Mouse (Mus musculus): ENCODE measurements around the gene Sorcs3. TPM values are rescaled to one million over a fixed set of nuclear protein-coding genes. Genes with fewer than 3 reads are reported as not detected.

Gene Sorcs3
- polyA plus RNA-seq, 1 experiment from 2014 or later, result 0.05 TPM

GRCm38 (mm10) chr19:48706267-48706923 lies 500.6 kb downstream of the Sorcs3 start:
- no peaks in the 10 kb centered on the region for H3K27me3 ChIP-seq
- ATAC-seq (peak; percentile 59), DNase-seq (ENCODE audit: low read depth, low spot score) (peak; percentile 56)
- ChIA-PET CTCF (interaction anchor here (1.0 to 1.2 kb wide), 2 partner anchors 15 to 16 kb away, joined by 3 to 5 read pairs; no protein-coding TSS in a partner anchor), POLR2A (interaction anchor here (0.8 kb wide), 1 partner anchor 18 kb away, joined by 3 read pairs; no protein-coding TSS in a partner anchor)
- in situ Hi-C loops (cut with MboI; ENCODE audit: low pct_unique_long_range_greater_than_20kb), result no loop called here
- no peak for TF ChIP-seq CTCF (IDR thresholded peaks at IDR 0.05)

- no peak for TF ChIP-seq CTCF (IDR thresholded peaks at IDR 0.05)
- CTCF ChIA-PET, result interaction anchor here (1.0 to 1.7 kb wide), 3 partner anchors 10 to 17 kb away, joined by 3 to 5 read pairs (median 3); no protein-coding TSS in a partner anchor
- no peaks in the 10 kb centered on the region for H3K27me3 ChIP-seq
- ATAC-seq, result no peak
- DNase-seq (ENCODE audit: low read depth, low spot score), result no peak
- in situ Hi-C loops (cut with MboI; ENCODE audit: low pct_unique_long_range_greater_than_20kb), result no loop called here
- POLR2A ChIA-PET, result no interaction called here
Measured at GRCm38 (mm10) chr19:48706924-48707320, 501.1 kb downstream of the Sorcs3 start.

- DNase-seq (ENCODE audit: low read depth, low spot score) (no peak), ATAC-seq (no peak)
- ChIA-PET POLR2A (no interaction called here), CTCF (no interaction called here)
- in situ Hi-C loops (cut with MboI; ENCODE audit: low pct_unique_long_range_greater_than_20kb), result no loop called here
- TF ChIP-seq CTCF (IDR thresholded peaks at IDR 0.05), result no peak
- H3K27me3 ChIP-seq, result peaks cover 3% of the 10 kb centered on the region
Measured at GRCm38 (mm10) chr19:48725851-48726419, 520.1 kb downstream of the Sorcs3 start.

- no peak for DNase-seq (ENCODE audit: low read depth, low spot score)
- ChIA-PET CTCF (interaction anchor here (0.9 kb wide), 1 partner anchor 9 kb away, joined by 3 read pairs; no protein-coding TSS in a partner anchor), POLR2A (no interaction called here)
- in situ Hi-C loops (cut with MboI; ENCODE audit: low pct_unique_long_range_greater_than_20kb), result no loop called here
- TF ChIP-seq CTCF (IDR thresholded peaks at IDR 0.05), result no peak
- peaks cover 3% of the 10 kb centered on the region for H3K27me3 ChIP-seq
- ATAC-seq, result no peak
Measured at GRCm38 (mm10) chr19:48727048-48727447, 521.2 kb downstream of the Sorcs3 start.

GRCm38 (mm10) chr19:48727601-48728000 lies 521.8 kb downstream of the Sorcs3 start:
- CTCF ChIA-PET, result interaction anchor here (0.9 kb wide), 1 partner anchor 8 kb away, joined by 3 read pairs; no protein-coding TSS in a partner anchor
- H3K27me3 ChIP-seq, result peaks cover 3% of the 10 kb centered on the region
- ATAC-seq (no peak), DNase-seq (ENCODE audit: low read depth, low spot score) (no peak)
- in situ Hi-C loops (cut with MboI; ENCODE audit: low pct_unique_long_range_greater_than_20kb), result no loop called here
- POLR2A ChIA-PET, result interaction anchor here (0.7 kb wide), 1 partner anchor 151 kb away, joined by 3 read pairs; no protein-coding TSS in a partner anchor
- TF ChIP-seq CTCF (IDR thresholded peaks at IDR 0.05), result no peak

- in situ Hi-C loops (cut with MboI; ENCODE audit: low pct_unique_long_range_greater_than_20kb), result loop anchor here (10.0 kb wide), 1 partner anchor 157 kb away; no protein-coding TSS in a partner anchor
- H3K27me3 ChIP-seq, result peaks cover under 1% of the 10 kb centered on the region
- no peak for TF ChIP-seq CTCF (IDR thresholded peaks at IDR 0.05)
- ChIA-PET POLR2A (no interaction called here), CTCF (no interaction called here)
- ATAC-seq, result no peak
- DNase-seq (ENCODE audit: low read depth, low spot score), result no peak
Measured at GRCm38 (mm10) chr19:48731731-48732130, 525.9 kb downstream of the Sorcs3 start.

- DNase-seq (ENCODE audit: low read depth, low spot score) (no peak), ATAC-seq (no peak)
- ChIA-PET POLR2A (no interaction called here), CTCF (interaction anchor here (1.7 kb wide), 1 partner anchor 24 kb away, joined by 4 read pairs; no protein-coding TSS in a partner anchor)
- no peak for TF ChIP-seq CTCF (IDR thresholded peaks at IDR 0.05)
- no peaks in the 10 kb centered on the region for H3K27me3 ChIP-seq
- in situ Hi-C loops (cut with MboI; ENCODE audit: low pct_unique_long_range_greater_than_20kb), result loop anchor here (10.0 kb wide), 1 partner anchor 160 kb away; no protein-coding TSS in a partner anchor
Measured at GRCm38 (mm10) chr19:48734370-48734769, 528.5 kb downstream of the Sorcs3 start.

GRCm38 (mm10) chr19:48737554-48737953 lies 531.7 kb downstream of the Sorcs3 start:
- ChIA-PET CTCF (interaction anchor here (1.2 kb wide), 1 partner anchor 9 kb away, joined by 3 read pairs; no protein-coding TSS in a partner anchor), POLR2A (interaction anchor here (1.4 kb wide), 1 partner anchor 161 kb away, joined by 3 read pairs; no protein-coding TSS in a partner anchor)
- in situ Hi-C loops (cut with MboI; ENCODE audit: low pct_unique_long_range_greater_than_20kb), result loop anchor here (10.0 kb wide), 1 partner anchor 163 kb away; no protein-coding TSS in a partner anchor
- ATAC-seq, result peak; percentile 93
- H3K27me3 ChIP-seq, result no peaks in the 10 kb centered on the region
- no peak for TF ChIP-seq CTCF (IDR thresholded peaks at IDR 0.05)
- DNase-seq (ENCODE audit: low read depth, low spot score), result peak; percentile 79

- TF ChIP-seq CTCF (IDR thresholded peaks at IDR 0.05), result no peak
- H3K27me3 ChIP-seq, result peaks cover 5% of the 10 kb centered on the region
- DNase-seq (ENCODE audit: low read depth, low spot score) (no peak), ATAC-seq (no peak)
- in situ Hi-C loops (cut with MboI; ENCODE audit: low pct_unique_long_range_greater_than_20kb), result no loop called here
- ChIA-PET POLR2A (no interaction called here), CTCF (interaction anchor here (1.1 kb wide), 1 partner anchor 79 kb away, joined by 3 read pairs; no protein-coding TSS in a partner anchor)
Measured at GRCm38 (mm10) chr19:48755156-48755555, 549.3 kb downstream of the Sorcs3 start.

GRCm38 (mm10) chr19:48756831-48757230 lies 551.0 kb downstream of the Sorcs3 start:
- CTCF ChIA-PET, result interaction anchor here (1.6 kb wide), 1 partner anchor 10 kb away, joined by 4 read pairs; no protein-coding TSS in a partner anchor
- POLR2A ChIA-PET, result no interaction called here
- peaks cover 5% of the 10 kb centered on the region for H3K27me3 ChIP-seq
- no peak for ATAC-seq
- no peak for TF ChIP-seq CTCF (IDR thresholded peaks at IDR 0.05)
- in situ Hi-C loops (cut with MboI; ENCODE audit: low pct_unique_long_range_greater_than_20kb), result no loop called here
- no peak for DNase-seq (ENCODE audit: low read depth, low spot score)

GRCm38 (mm10) chr19:48766524-48766923 lies 560.7 kb downstream of the Sorcs3 start:
- DNase-seq (ENCODE audit: low read depth, low spot score) (no peak), ATAC-seq (no peak)
- no peak for TF ChIP-seq CTCF (IDR thresholded peaks at IDR 0.05)
- CTCF ChIA-PET, result no interaction called here
- in situ Hi-C loops (cut with MboI; ENCODE audit: low pct_unique_long_range_greater_than_20kb), result no loop called here
- H3K27me3 ChIP-seq, result no peaks in the 10 kb centered on the region
- POLR2A ChIA-PET, result no interaction called here
